Mouse (Mus musculus): ENCODE measurements around the gene Gm49661. TPM values are rescaled to one million over a fixed set of nuclear protein-coding genes. Genes with fewer than 3 reads are reported as not detected.
A peak's percentile ranks its signal among the peaks of the same experiment; 100 is the strongest.

Gm49661 gene
- polyA plus RNA-seq, 1 experiment from 2014 or later: not detected

DNA sequence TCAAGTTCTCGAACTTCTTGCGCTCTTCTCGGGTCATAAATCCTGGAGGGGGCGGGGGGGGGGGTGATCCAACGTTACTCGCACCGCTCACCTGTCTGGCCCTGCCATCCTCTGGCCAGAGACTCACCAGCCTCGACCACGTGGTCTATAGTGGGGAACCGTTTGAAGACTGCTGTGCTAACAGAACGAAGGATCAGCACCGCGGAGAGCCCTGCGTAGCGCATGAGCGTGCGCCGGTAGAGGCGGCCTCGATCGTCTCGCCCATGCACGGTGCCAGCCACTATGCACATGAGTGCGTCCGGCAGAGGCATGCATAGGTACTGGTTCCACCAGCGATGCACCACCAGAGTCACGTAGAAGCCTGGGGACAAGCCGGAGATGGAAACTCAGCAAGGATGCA, 42.0 kb upstream of the Gm49661 start:
- Histone ChIP-seq H3K9ac (ENCODE audit: low read length) (no peak overlapping the region), H3K27me3 (ENCODE audit: control insufficient read depth, insufficient read depth, low read length) (0 out of 2 replicates have a peak, but pooled peaks cover 4% of the 10 kb centered on the region), H3K4me3 (ENCODE audit: low read depth, low read length) (no peak overlapping the region), H3K36me3 (ENCODE audit: control insufficient read depth, insufficient read depth, low read length) (no peaks in the 10 kb centered on the region), H3K4me1 (replicated peaks; ENCODE audit: control insufficient read depth, insufficient read depth) (no peaks in the 10 kb centered on the region), H3K4me2 (replicated peaks; ENCODE audit: low read depth) (no peak overlapping the region), H3K27ac (replicated peaks) (no peak overlapping the region), H3K9me3 (ENCODE audit: control insufficient read depth, low read length) (no peaks in the 10 kb centered on the region)
- DNase-seq (ENCODE audit: low spot score) (no peak), ATAC-seq (ENCODE audit: low FRiP score, low TSS enrichment) (peak; percentile 56; the same call in 1 of the 2 replicates)
- no peak for TF ChIP-seq EP300 (optimal IDR thresholded peaks at IDR 0.05)
- TF ChIP-seq CTCF (IDR thresholded peaks at IDR 0.05; ENCODE audit: low read depth): no peak
- WGBS: 10% methylated on average over 28 of the region's 28 CpGs

DNA sequence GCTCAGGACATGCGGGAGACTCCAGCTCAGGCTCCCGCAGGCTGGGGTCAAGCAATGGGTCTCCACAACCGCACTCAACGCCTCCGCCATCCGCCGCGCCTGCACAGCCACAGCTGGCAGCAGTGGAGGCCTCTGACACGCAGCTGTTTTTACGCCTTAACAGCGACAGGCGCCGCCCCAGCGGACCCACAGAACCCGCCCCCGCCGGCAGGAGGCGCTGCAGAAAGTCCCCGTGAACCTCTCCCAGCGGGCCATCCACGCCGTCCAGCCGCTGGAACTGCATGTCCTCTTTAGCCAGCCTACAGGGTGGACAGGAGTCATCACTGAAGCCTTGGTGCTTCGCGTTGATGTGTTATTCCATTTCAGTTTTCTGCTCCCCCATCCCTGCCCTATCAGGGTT, 38.5 kb upstream of the Gm49661 start:
- Histone ChIP-seq H3K9me3 (ENCODE audit: control insufficient read depth, low read length) (no peaks in the 10 kb centered on the region), H3K27me3 (ENCODE audit: control insufficient read depth, insufficient read depth, low read length) (0 out of 2 replicates have a peak, but pooled peaks cover 4% of the 10 kb centered on the region), H3K9ac (ENCODE audit: low read length) (no peak overlapping the region), H3K36me3 (ENCODE audit: control insufficient read depth, insufficient read depth, low read length) (no peaks in the 10 kb centered on the region), H3K4me3 (ENCODE audit: low read depth, low read length) (no peak overlapping the region), H3K4me1 (replicated peaks; ENCODE audit: control insufficient read depth, insufficient read depth) (no peaks in the 10 kb centered on the region), H3K27ac (replicated peaks) (no peak overlapping the region), H3K4me2 (replicated peaks; ENCODE audit: low read depth) (no peak overlapping the region)
- 16% methylated on average over 22 of the region's 25 CpGs for WGBS
- TF ChIP-seq EP300 (optimal IDR thresholded peaks at IDR 0.05): no peak
- TF ChIP-seq CTCF (IDR thresholded peaks at IDR 0.05; ENCODE audit: low read depth): peak; percentile 68
- ATAC-seq (ENCODE audit: low FRiP score, low TSS enrichment) (peak; percentile 30; the same call in 1 of the 2 replicates), DNase-seq (ENCODE audit: low spot score) (peak; percentile 77)

DNA sequence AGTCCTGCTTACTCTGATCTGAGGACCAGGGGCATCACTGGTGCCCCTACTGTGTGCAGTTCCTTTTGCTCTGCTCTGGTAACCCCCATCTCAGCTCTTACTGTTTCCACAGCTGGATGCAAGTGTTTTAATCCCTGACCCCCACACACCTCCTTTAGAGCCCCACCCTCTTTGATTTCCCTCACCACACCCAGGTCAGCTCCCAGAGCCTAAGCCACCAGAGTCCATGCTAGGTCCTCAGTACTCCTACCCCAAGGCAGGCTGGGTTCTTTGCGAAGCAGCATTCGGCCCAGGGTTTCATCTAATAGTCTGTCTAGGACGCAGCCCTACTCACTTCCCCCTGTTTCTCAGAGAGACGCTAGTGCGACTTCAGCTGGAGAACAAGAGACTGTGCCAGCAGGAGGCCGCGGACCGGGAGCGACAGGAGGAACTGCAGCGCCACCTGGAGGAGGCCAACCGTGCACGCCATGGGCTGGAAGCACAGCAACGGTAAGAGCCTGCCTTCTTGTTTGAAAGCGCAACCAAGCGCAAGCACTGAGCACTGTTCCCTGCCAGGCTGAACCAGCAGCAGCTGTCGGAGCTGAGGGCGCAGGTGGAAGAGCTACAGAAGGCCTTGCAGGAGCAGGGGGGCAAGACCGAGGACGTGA, 28.5 kb upstream of the Gm49661 start:
- no peaks in the 10 kb centered on the region for H3K4me1 ChIP-seq (replicated peaks; ENCODE audit: control insufficient read depth, insufficient read depth)
- H3K4me2 ChIP-seq (replicated peaks; ENCODE audit: low read depth): no peak overlapping the region; the same call in 1 of the 2 replicates
- no peaks in the 10 kb centered on the region for H3K27me3 ChIP-seq (ENCODE audit: control insufficient read depth, insufficient read depth, low read length)
- ATAC-seq (ENCODE audit: low FRiP score, low TSS enrichment) (peak; percentile 80), DNase-seq (ENCODE audit: low spot score) (peak; percentile 94)
- no peak overlapping the region for H3K27ac ChIP-seq (replicated peaks)
- no peak overlapping the region for H3K4me3 ChIP-seq (ENCODE audit: low read depth, low read length)
- no peaks in the 10 kb centered on the region for H3K9me3 ChIP-seq (ENCODE audit: control insufficient read depth, low read length)
- WGBS: 13% methylated on average over 19 of the region's 19 CpGs
- H3K36me3 ChIP-seq (ENCODE audit: control insufficient read depth, insufficient read depth, low read length): no peaks in the 10 kb centered on the region
- peak overlapping the region; percentile 31; the same call in 1 of the 2 replicates for H3K9ac ChIP-seq (ENCODE audit: low read length)
- TF ChIP-seq EP300 (optimal IDR thresholded peaks at IDR 0.05) (no peak), CTCF (IDR thresholded peaks at IDR 0.05; ENCODE audit: low read depth) (peak; percentile 98)

- H3K4me3 ChIP-seq (ENCODE audit: low read depth, low read length): no peak overlapping the region
- H3K4me2 ChIP-seq (replicated peaks; ENCODE audit: low read depth): no peak overlapping the region
- 86% methylated on average over 5 of the region's 5 CpGs for WGBS
- ATAC-seq (ENCODE audit: low FRiP score, low TSS enrichment) (no peak), DNase-seq (ENCODE audit: low spot score) (no peak)
- no peaks in the 10 kb centered on the region for H3K4me1 ChIP-seq (replicated peaks; ENCODE audit: control insufficient read depth, insufficient read depth)
- no peak overlapping the region for H3K9ac ChIP-seq (ENCODE audit: low read length)
- no peak overlapping the region for H3K27ac ChIP-seq (replicated peaks)
- H3K36me3 ChIP-seq (ENCODE audit: control insufficient read depth, insufficient read depth, low read length): no peaks in the 10 kb centered on the region
- H3K27me3 ChIP-seq (ENCODE audit: control insufficient read depth, insufficient read depth, low read length): no peaks in the 10 kb centered on the region
- H3K9me3 ChIP-seq (ENCODE audit: control insufficient read depth, low read length): no peaks in the 10 kb centered on the region
- no peak for TF ChIP-seq CTCF (IDR thresholded peaks at IDR 0.05; ENCODE audit: low read depth)
- TF ChIP-seq EP300 (optimal IDR thresholded peaks at IDR 0.05): no peak
Observed at GRCm38 (mm10) chr8:84996978-84997377, 27.7 kb upstream of the Gm49661 start.

DNA sequence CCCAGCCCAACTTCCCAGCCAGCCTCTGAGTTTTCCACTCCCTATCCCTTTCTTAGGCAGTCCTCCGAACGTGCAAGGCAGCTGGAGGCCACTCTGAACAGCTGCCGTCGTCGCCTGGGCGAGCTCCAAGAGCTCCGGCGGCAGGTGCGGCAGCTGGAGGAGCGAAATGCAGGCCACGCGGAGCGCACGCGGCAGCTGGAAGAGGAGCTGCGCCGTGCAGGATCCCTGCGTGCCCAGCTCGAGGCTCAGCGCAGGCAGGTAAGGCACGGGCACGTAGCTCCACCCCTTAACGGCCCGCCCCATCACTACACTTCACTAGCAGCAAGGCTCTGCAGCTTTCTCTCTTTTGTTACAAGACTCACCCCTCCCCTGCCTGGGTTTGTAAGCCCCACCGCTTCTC, 26.4 kb upstream of the Gm49661 start:
- no peak overlapping the region for H3K4me3 ChIP-seq (ENCODE audit: low read depth, low read length)
- H3K27ac ChIP-seq (replicated peaks): no peak overlapping the region
- no peaks in the 10 kb centered on the region for H3K27me3 ChIP-seq (ENCODE audit: control insufficient read depth, insufficient read depth, low read length)
- H3K36me3 ChIP-seq (ENCODE audit: control insufficient read depth, insufficient read depth, low read length): no peaks in the 10 kb centered on the region
- no peak for ATAC-seq (ENCODE audit: low FRiP score, low TSS enrichment)
- H3K4me2 ChIP-seq (replicated peaks; ENCODE audit: low read depth): 0 out of 2 replicates have a peak overlapping the region, but pooled peaks have one; percentile 8
- TF ChIP-seq CTCF (IDR thresholded peaks at IDR 0.05; ENCODE audit: low read depth): no peak
- no peak for TF ChIP-seq EP300 (optimal IDR thresholded peaks at IDR 0.05)
- no peaks in the 10 kb centered on the region for H3K9me3 ChIP-seq (ENCODE audit: control insufficient read depth, low read length)
- DNase-seq (ENCODE audit: low spot score): no peak
- H3K4me1 ChIP-seq (replicated peaks; ENCODE audit: control insufficient read depth, insufficient read depth): peaks cover 6% of the 10 kb centered on the region
- no peak overlapping the region for H3K9ac ChIP-seq (ENCODE audit: low read length)
- 44% methylated on average over 25 of the region's 25 CpGs for WGBS

DNA sequence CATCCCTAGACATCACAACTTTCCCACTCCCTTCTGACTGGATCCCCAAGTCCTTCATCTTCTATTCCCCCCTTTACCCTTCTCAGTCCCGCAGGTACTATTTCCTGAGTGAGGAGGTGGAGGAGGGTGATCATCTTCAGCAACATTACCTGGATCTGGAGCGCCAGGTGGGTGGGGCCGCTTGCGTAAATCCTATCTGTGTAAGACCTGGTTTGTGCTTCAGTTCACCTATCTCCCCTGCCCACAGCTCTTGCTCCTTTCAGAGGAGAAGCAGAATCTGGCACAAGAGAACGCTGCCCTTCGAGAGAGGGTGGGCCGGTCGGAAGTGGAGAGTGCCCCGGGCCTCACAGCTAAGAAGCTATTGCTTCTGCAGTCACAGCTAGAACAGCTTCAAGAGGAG, 25.1 kb upstream of the Gm49661 start:
- Histone ChIP-seq H3K36me3 (ENCODE audit: control insufficient read depth, insufficient read depth, low read length) (no peaks in the 10 kb centered on the region), H3K4me2 (replicated peaks; ENCODE audit: low read depth) (no peak overlapping the region), H3K27ac (replicated peaks) (no peak overlapping the region), H3K27me3 (ENCODE audit: control insufficient read depth, insufficient read depth, low read length) (no peaks in the 10 kb centered on the region), H3K9ac (ENCODE audit: low read length) (no peak overlapping the region), H3K4me1 (replicated peaks; ENCODE audit: control insufficient read depth, insufficient read depth) (peaks cover 6% of the 10 kb centered on the region), H3K4me3 (ENCODE audit: low read depth, low read length) (no peak overlapping the region), H3K9me3 (ENCODE audit: control insufficient read depth, low read length) (no peaks in the 10 kb centered on the region)
- ATAC-seq (ENCODE audit: low FRiP score, low TSS enrichment) (no peak), DNase-seq (ENCODE audit: low spot score) (no peak)
- WGBS: 91% methylated on average over 9 of the region's 9 CpGs
- TF ChIP-seq EP300 (optimal IDR thresholded peaks at IDR 0.05) (no peak), CTCF (IDR thresholded peaks at IDR 0.05; ENCODE audit: low read depth) (no peak)
